Mouse (Mus musculus) heart, postnatal 10 days (tissue): Measurements from ENCODE around the gene Agxt2. TPM values are rescaled to one million over a fixed set of nuclear protein-coding genes. Genes with fewer than 3 reads are reported as not detected.
A peak's percentile ranks its signal among the peaks of the same experiment; 100 is the strongest.

Experiments
- DNase-seq, 2 experiments: peaks; one replicate each; pipeline ENCODE4 v3.0.0; 2021
- intact Hi-C: fragments of 180-260 bp; cut with DNase I; formaldehyde crosslinking; loops from one replicate; pipeline ENCODE4 v1.15.1; 2025
- total RNA-seq, 2 experiments: library from RNA; stranded (reverse); gene quantifications; 2 replicates each; pipeline ENCODE4 v1.2.3; 2021

Agxt2 gene
- total RNA-seq, 2 experiments from 2014 or later: not detected

DNA sequence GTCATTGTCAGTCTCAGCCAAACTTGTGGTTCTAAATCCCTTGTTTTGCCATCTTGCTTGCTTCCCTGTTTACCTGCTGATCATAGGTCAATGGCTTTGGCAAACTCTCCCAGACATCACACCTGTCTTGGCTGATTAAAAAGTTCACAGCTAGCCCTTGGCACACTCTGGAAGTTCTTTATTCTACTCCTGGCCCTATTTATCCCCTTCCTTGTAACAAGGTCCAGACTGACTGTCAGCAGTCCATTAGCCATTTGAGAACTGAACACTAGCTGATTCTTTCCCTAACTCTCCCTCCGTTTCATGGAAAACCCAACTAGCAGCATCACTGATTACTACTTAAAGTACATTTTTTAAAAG, 63.4 kb downstream of the Agxt2 start:
- intact Hi-C loops: no loop called here
- no peak for DNase-seq

- DNase-seq: no peak
- intact Hi-C loops: no loop called here
These were observed 67.8 kb downstream of the Agxt2 start for GRCm38 (mm10) chr15:10426124-10426523.

GRCm38 (mm10) chr15:10426545-10427266, 68.4 kb downstream of the Agxt2 start:
- intact Hi-C loops: no loop called here
- DNase-seq: no peak

GRCm38 (mm10) chr15:10436893-10437292, 78.6 kb downstream of the Agxt2 start:
- no peak for DNase-seq
- intact Hi-C loops: no loop called here

- peak; percentile 21 to 39 for DNase-seq
- intact Hi-C loops: loop anchor here (5.0 kb wide), 1 partner anchor 988 kb away; no protein-coding TSS in a partner anchor
These were observed 81.6 kb downstream of the Agxt2 start for GRCm38 (mm10) chr15:10439963-10440362.

DNA sequence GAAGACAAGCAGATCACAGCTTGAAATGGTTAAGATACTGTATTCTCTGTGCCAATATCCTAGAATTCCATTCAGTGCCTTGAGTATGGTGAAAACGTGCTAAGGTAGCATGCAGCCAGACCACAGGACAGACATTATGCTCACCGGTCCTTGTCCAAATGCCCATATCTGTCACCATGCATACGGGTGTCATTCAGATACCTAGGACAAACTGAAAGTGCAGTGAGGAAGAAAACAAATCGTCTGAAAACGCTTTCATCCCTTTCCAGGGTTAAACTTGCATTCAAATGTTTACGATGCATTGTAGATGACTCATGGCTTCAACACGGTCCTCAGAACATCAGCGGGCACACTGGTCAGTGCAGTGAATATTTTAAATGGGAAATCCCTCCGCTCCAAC, 83.2 kb downstream of the Agxt2 start:
- no peak for DNase-seq
- intact Hi-C loops: loop anchor here (5.0 kb wide), 1 partner anchor 989 kb away; no protein-coding TSS in a partner anchor

GRCm38 (mm10) chr15:10442275-10442674, 83.9 kb downstream of the Agxt2 start:
- DNase-seq: no peak
- intact Hi-C loops: loop anchor here (5.0 kb wide), 1 partner anchor 990 kb away; no protein-coding TSS in a partner anchor

DNA sequence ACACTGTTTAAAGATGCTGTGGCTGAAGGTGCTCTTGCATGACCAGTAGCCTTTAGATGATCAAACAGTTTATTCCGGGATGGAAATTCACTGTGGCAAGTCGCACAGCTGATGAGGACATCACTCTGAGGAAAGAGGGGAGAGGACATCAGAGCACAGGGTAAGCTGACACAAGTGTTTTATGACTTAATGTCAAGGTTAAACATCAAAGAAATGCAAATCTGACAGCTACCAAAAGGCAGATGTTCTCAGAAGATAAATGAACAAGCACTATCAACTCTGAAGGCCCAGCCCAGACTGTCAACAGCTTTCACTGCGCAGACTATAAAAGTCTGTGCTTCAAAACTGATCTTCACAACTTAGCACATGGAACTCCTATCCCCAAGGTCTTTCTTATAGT, 88.8 kb downstream of the Agxt2 start:
- intact Hi-C loops: no loop called here
- DNase-seq: no peak

Other genes with a start within 250 kb of the Agxt2 start
- 1 to 10 TPM; 1.4 to 2.0 TPM for gene Prlr, start 181.3 kb upstream of the Agxt2 start, total RNA-seq
- not detected for gene Gm21973, start 33.2 kb upstream of the Agxt2 start, total RNA-seq
- 10 to 100 TPM; 18.7 to 21.6 TPM for gene Dnajc21, start 112.0 kb downstream of the Agxt2 start, total RNA-seq
- gene Brix1, start 127.4 kb downstream of the Agxt2 start, total RNA-seq: 10 to 100 TPM; 23.3 to 25.3 TPM
- 1 to 10 TPM; 6.6 to 8.9 TPM for gene Rad1, start 127.5 kb downstream of the Agxt2 start, total RNA-seq
- not detected for gene Ttc23l, start 200.1 kb downstream of the Agxt2 start, total RNA-seq